Mouse (Mus musculus): ENCODE results near the gene Fzd1. TPM values are rescaled to one million over a fixed set of nuclear protein-coding genes. Genes with fewer than 3 reads are reported as not detected.
A peak's percentile ranks its signal among the peaks of the same experiment; 100 is the strongest.

Gene Fzd1
- polyA plus RNA-seq, 1 experiment, result 27.6 TPM

DNA sequence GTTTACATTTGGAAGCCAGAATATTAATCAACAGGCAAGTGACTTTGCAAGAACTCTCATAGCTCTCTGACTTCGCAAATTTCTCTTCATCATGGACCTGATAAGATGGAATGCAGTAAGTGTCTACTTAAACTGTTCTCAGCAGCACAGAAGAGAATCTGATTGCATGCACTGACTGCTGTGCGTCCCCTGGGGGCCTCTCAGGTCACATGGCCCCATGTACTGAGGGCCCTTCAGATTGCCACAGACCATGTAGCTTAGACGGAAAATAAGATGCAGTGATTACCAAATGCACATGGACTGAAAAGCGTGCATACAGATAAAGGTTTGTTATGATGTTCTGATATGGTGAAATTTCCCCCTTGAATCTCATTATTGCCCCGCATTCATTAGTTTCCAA lies 8.9 kb upstream of the Fzd1 start:
- Histone ChIP-seq H3K27me3 (ENCODE audit: control insufficient read depth, insufficient read depth, low read length) (no peaks in the 10 kb centered on the region), H3K4me1 (ENCODE audit: control insufficient read depth, insufficient read depth, insufficient read length) (no peaks in the 10 kb centered on the region), H3K4me3 (ENCODE audit: extremely low read depth, insufficient read depth, insufficient read length) (no peak overlapping the region), H3K27ac (ENCODE audit: insufficient read depth, low read length) (no peak overlapping the region), H3K36me3 (ENCODE audit: control insufficient read depth, insufficient read depth, low read length) (no peaks in the 10 kb centered on the region)
- TF ChIP-seq POLR2A (IDR thresholded peaks at IDR 0.05; ENCODE audit: low read depth, low read length) (no peak), CTCF (IDR thresholded peaks at IDR 0.05; ENCODE audit: extremely low read depth, insufficient read depth, insufficient read length, insufficient replicate concordance) (no peak)
- DNase-seq (ENCODE audit: low read depth in 1 of 2, low spot score in 2 of 2), result no peak
- WGBS, result 91% methylated on average over 5 of the region's 5 CpGs

GRCm38 (mm10) chr5:4761891-4762290 lies 4.1 kb upstream of the Fzd1 start:
- H3K4me3 ChIP-seq (ENCODE audit: extremely low read depth, insufficient read depth, insufficient read length), result no peak overlapping the region
- no peaks in the 10 kb centered on the region for H3K4me1 ChIP-seq (ENCODE audit: control insufficient read depth, insufficient read depth, insufficient read length)
- peaks cover 7% of the 10 kb centered on the region; the same call in 1 of the 2 replicates for H3K27me3 ChIP-seq (ENCODE audit: control insufficient read depth, insufficient read depth, low read length)
- TF ChIP-seq POLR2A (IDR thresholded peaks at IDR 0.05; ENCODE audit: low read depth, low read length) (no peak), CTCF (IDR thresholded peaks at IDR 0.05; ENCODE audit: extremely low read depth, insufficient read depth, insufficient read length, insufficient replicate concordance) (no peak)
- no peak for DNase-seq (ENCODE audit: low read depth in 1 of 2, low spot score in 2 of 2)
- H3K36me3 ChIP-seq (ENCODE audit: control insufficient read depth, insufficient read depth, low read length), result no peaks in the 10 kb centered on the region
- no peak overlapping the region for H3K27ac ChIP-seq (ENCODE audit: insufficient read depth, low read length)

- Histone ChIP-seq H3K27ac (ENCODE audit: insufficient read depth, low read length) (peak overlapping the region; percentile 38; the same call in 1 of the 2 replicates), H3K4me1 (ENCODE audit: control insufficient read depth, insufficient read depth, insufficient read length) (no peaks in the 10 kb centered on the region), H3K27me3 (ENCODE audit: control insufficient read depth, insufficient read depth, low read length) (peaks cover 8% of the 10 kb centered on the region; the same call in 1 of the 2 replicates), H3K36me3 (ENCODE audit: control insufficient read depth, insufficient read depth, low read length) (no peaks in the 10 kb centered on the region), H3K4me3 (ENCODE audit: extremely low read depth, insufficient read depth, insufficient read length) (peak overlapping the region; percentile 47)
- DNase-seq (ENCODE audit: low read depth in 1 of 2, low spot score in 2 of 2), result no peak
- 3% methylated on average over 23 of the region's 23 CpGs for WGBS
- TF ChIP-seq POLR2A (IDR thresholded peaks at IDR 0.05; ENCODE audit: low read depth, low read length), result no peak
- TF ChIP-seq CTCF (IDR thresholded peaks at IDR 0.05; ENCODE audit: extremely low read depth, insufficient read depth, insufficient read length, insufficient replicate concordance), result no peak
These were observed 671 bp upstream of the Fzd1 start for GRCm38 (mm10) chr5:4758331-4759080.

DNA sequence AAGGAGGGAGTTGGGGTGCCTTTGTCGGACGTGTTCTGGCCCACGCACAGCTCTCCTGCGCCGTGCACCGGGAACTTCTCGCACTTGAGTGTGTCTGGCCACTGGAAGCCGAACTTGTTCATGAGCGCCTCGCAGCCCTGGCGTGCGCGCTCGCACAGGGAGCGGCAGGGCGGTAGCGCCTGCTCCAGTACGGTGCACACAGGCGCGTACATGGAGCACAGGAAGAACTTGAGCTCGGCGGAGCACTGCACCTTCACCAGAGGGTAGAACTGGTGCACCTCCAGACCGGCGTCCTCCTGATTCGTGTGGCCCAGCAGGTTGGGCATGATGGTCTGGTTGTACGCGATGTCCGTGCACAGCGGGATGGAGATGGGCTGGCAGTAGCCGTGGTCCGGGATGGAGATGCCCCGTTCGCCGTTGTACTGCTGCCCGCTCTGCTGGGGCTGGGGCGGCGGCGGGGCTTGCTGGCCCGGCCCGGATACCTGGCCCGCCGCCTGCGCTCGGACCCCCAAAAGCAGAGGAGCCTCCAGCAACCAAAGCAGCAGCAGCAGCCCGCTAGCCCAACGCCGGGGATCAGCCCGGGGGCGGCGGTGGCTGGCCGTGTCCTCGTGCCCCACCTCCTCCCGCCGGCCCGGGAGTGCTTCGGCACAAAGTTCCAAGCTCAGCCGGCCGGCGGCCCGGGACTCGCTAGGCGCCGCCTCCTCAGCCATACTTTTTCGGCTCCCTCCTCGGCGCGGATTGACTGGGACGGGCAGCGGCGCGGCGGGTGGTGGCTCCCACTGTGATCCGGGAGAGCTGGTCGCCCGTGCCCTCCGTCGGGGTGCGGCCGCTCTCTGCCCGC lies 744 bp downstream of the Fzd1 start:
- 2% methylated on average over 80 of the region's 80 CpGs for WGBS

DNA sequence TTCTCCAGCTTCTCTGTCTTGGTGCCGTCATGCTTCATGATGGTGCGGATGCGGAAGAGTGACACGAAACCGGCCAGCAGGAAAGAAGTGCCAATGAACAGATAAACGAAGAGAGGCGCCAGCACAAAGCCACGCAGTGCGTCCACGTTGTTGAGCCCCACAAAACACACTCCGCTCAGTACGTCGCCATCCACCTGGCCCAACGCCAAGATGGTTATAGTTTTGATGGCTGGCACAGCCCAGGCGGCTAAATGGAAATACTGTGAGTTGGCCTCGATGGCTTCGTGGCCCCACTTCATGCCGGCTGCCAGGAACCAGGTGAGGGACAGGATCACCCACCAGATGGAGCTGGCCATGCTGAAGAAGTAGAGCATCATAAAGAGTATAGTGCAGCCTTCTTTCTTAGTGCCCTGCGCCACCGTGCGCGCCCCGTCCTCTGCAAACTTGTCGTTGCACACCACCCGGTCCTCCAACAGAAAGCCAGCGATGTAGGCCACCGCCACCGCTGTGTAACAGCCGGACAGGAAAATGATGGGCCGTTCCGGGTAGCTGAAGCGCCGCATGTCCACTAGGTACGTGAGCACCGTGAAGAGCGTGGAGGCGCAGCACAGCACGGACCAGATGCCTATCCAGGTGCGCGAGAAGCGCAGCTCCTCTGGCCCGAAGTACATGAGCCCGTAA lies 1.7 kb downstream of the Fzd1 start:
- 15% methylated on average over 43 of the region's 43 CpGs for WGBS
- no peaks in the 10 kb centered on the region for H3K4me1 ChIP-seq (ENCODE audit: control insufficient read depth, insufficient read depth, insufficient read length)
- no peak for DNase-seq (ENCODE audit: low read depth in 1 of 2, low spot score in 2 of 2)
- peaks cover 8% of the 10 kb centered on the region; the same call in 1 of the 2 replicates for H3K27me3 ChIP-seq (ENCODE audit: control insufficient read depth, insufficient read depth, low read length)
- H3K27ac ChIP-seq (ENCODE audit: insufficient read depth, low read length), result peak overlapping the region; percentile 54
- peak overlapping the region; percentile 46 for H3K4me3 ChIP-seq (ENCODE audit: extremely low read depth, insufficient read depth, insufficient read length)
- no peak for TF ChIP-seq POLR2A (IDR thresholded peaks at IDR 0.05; ENCODE audit: low read depth, low read length)
- TF ChIP-seq CTCF (IDR thresholded peaks at IDR 0.05; ENCODE audit: extremely low read depth, insufficient read depth, insufficient read length, insufficient replicate concordance), result no peak
- no peaks in the 10 kb centered on the region for H3K36me3 ChIP-seq (ENCODE audit: control insufficient read depth, insufficient read depth, low read length)

More for the DNA sequence above, 744 bp downstream of the Fzd1 start:
- Histone ChIP-seq H3K36me3 (ENCODE audit: control insufficient read depth, insufficient read depth, low read length) (no peaks in the 10 kb centered on the region), H3K27me3 (ENCODE audit: control insufficient read depth, insufficient read depth, low read length) (peaks cover 8% of the 10 kb centered on the region; the same call in 1 of the 2 replicates), H3K27ac (ENCODE audit: insufficient read depth, low read length) (peak overlapping the region; percentile 65), H3K4me1 (ENCODE audit: control insufficient read depth, insufficient read depth, insufficient read length) (no peaks in the 10 kb centered on the region), H3K4me3 (ENCODE audit: extremely low read depth, insufficient read depth, insufficient read length) (peak overlapping the region; percentile 46)
- no peak for TF ChIP-seq POLR2A (IDR thresholded peaks at IDR 0.05; ENCODE audit: low read depth, low read length)
- no peak for TF ChIP-seq CTCF (IDR thresholded peaks at IDR 0.05; ENCODE audit: extremely low read depth, insufficient read depth, insufficient read length, insufficient replicate concordance)
- no peak for DNase-seq (ENCODE audit: low read depth in 1 of 2, low spot score in 2 of 2)

DNA sequence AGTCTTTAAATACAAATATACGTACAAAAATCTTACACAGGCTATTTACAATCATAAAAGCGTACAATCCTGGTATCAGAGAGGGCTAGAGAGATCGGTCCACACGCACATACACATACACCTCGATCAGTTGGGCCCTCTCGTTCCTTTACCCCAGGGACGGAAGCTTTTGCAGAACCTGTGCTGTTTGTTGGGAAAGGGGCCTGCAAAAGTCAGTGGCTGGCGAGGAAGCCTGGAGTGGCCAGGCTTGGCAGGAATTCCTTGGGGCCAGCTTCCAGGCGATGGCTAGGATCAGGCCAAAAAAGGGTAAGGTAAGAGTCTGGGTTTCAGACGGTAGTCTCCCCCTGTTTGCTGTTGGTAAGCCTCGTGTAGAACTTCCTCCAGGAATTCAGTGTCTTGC lies 2.5 kb downstream of the Fzd1 start:
- 67% methylated on average over 11 of the region's 11 CpGs for WGBS
- H3K27me3 ChIP-seq (ENCODE audit: control insufficient read depth, insufficient read depth, low read length), result peaks cover 8% of the 10 kb centered on the region; the same call in 1 of the 2 replicates
- H3K27ac ChIP-seq (ENCODE audit: insufficient read depth, low read length), result peak overlapping the region; percentile 54; the same call in 1 of the 2 replicates
- DNase-seq (ENCODE audit: low read depth in 1 of 2, low spot score in 2 of 2), result no peak
- no peaks in the 10 kb centered on the region for H3K36me3 ChIP-seq (ENCODE audit: control insufficient read depth, insufficient read depth, low read length)
- no peaks in the 10 kb centered on the region for H3K4me1 ChIP-seq (ENCODE audit: control insufficient read depth, insufficient read depth, insufficient read length)
- TF ChIP-seq POLR2A (IDR thresholded peaks at IDR 0.05; ENCODE audit: low read depth, low read length) (no peak), CTCF (IDR thresholded peaks at IDR 0.05; ENCODE audit: extremely low read depth, insufficient read depth, insufficient read length, insufficient replicate concordance) (no peak)
- H3K4me3 ChIP-seq (ENCODE audit: extremely low read depth, insufficient read depth, insufficient read length), result no peak overlapping the region; the same call in 1 of the 2 replicates

Data from spleen, adult 2 months (tissue).